Mouse (Mus musculus): ENCODE measurements around the gene Ahcyl2.

GRCm38 (mm10) chr6:29794582-29794981, 26.8 kb downstream of the Ahcyl2 start:
- TF ChIP-seq EP300 (IDR thresholded peaks at IDR 0.05; ENCODE audit: low read length) (peak; percentile 89), POLR2A (IDR thresholded peaks at IDR 0.05; ENCODE audit: low read depth, low read length) (no peak), CTCF (conservative IDR thresholded peaks at IDR 0.05 in 1 of 2, IDR thresholded peaks at IDR 0.05 in 1 of 2; ENCODE audit: low read depth in 2 of 2, low read length in 2 of 2) (peak in 1 of 2 experiments; percentile 15; a peak in 1 of 4 replicates), MEF2A (IDR thresholded peaks at IDR 0.05; ENCODE audit: borderline replicate concordance, low read depth, low read length) (no peak), ZC3H11A (IDR thresholded peaks at IDR 0.05; ENCODE audit: low read depth, low read length) (no peak), MXI1 (IDR thresholded peaks at IDR 0.05; ENCODE audit: low read depth, low read length) (no peak), KAT2A (IDR thresholded peaks at IDR 0.05; ENCODE audit: insufficient replicate concordance, low read length) (no peak), UBTF (IDR thresholded peaks at IDR 0.05; ENCODE audit: low read depth, low read length) (no peak), TCF12 (IDR thresholded peaks at IDR 0.05; ENCODE audit: low read depth, low read length) (no peak), MYC (IDR thresholded peaks at IDR 0.05; ENCODE audit: low read depth, low read length) (no peak), JUN (IDR thresholded peaks at IDR 0.05; ENCODE audit: insufficient read depth, low read depth, low read length) (no peak)

Data from CH12.LX (cell line).